Mouse (Mus musculus): ENCODE results near the gene Pms2. TPM values are rescaled to one million over a fixed set of nuclear protein-coding genes. Genes with fewer than 3 reads are reported as not detected.

The Pms2 gene
- total RNA-seq (2017): 11.8 to 24.5 TPM (median 17.7 TPM) in 3 replicates

DNA sequence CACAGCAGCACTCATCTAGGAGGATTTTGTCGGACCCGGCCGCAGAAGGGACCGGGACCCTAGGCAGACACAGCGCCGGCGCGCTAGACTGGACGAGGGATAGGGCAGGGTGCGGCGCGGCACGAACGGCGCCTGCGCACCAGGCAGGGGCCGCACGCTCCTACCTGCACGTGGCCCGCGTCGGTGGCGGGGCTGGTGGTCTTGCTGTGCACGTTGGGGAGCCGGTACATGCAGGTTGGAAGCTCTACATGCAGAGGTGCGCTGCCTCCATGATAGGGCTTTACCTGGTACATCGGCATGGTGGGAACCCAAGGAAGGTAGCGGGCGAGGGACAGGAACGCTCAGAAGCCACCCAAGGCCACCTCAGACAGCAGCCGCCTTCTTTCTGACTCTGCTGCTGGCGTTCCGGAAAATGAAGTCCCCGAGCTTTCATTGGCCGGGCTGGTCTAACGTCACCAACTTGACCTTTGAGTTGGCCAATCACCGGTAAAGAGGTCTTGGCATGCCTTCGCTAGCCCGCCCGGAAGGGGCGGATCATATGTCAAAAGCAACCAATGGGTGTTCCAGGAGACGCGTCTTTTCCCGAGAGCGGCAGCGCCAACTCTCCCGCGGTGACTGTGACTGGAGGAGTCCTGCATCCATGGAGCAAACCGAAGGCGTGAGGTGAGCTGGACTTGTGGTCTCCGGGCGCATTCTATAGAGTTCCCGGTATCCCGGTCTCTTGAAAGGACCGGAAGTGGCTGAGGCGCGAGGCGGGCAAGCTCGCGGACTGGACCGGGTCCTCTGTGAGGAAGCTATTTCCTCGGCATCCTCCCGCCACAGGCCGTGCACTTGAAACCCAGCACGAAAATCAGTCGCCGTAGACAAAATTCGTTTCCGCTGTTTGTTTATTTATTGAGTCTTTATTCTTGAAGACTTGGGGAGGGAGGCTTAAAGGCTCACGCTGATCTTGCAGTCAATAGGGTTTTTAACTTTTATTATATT lies at the start of gene Pms2, which contains the start of gene Aimp2:
Gene Pms2 (plus strand): TSS at position 548 of the 984 bp plus-strand sequence.
Gene Aimp2 (minus strand): TSS at position 431 of the 984 bp plus-strand sequence.
- peak; percentile 100 for ATAC-seq (replicated peaks; ENCODE audit: insufficient number of reproducible peaks, low FRiP score, low TSS enrichment, poor library complexity, severe bottlenecking)

DNA sequence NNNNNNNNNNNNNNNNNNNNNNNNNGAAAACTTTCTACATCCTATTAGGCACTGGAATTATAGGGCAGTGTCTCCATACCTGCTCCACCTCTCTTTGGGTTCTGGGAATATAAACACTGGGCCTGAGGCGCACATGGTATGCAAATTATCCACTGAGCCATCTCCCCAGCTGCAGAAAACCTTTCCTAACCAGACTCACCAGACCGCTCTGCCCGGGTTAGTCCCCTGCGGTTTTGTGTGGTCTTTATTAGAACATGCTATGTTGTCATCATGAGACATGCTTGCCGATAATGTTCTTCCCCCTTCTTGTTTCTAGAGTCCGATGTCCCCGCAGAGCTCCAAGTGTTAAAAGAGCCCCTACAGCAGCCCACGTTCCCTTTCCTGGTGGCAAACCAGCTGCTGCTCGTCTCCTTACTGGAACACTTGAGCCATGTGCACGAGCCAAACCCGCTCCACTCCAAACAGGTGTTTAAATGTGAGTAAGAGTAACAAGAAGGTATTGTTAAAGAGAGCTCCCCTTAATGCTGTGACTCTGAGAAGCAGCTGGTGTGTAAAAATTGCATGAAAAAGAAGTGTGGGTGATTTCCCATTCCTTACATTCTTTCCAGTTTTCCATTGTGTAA lies 38.1 kb upstream of the Pms2 start:
- no peak for ATAC-seq (replicated peaks; ENCODE audit: insufficient number of reproducible peaks, low FRiP score, low TSS enrichment, poor library complexity, severe bottlenecking)

DNA sequence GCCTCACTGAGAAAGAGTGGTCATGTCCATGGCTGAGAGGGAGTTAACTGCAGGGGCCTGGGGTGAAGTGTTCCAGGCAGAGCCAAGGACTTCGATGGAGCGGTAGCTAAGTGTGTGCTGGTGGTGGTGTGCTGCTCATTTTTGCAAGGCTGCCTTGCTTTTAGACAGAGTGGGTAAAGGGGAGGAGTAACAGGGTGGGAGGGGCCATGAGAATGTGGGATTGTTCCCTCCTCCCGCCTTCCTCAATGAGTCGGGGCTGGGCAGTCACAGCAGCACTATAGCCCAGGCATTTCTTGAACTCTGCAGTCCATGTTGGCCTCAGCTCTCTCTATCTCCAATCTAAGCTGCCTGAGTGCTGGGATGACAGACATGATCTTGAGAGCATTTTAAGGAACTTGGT lies 35.2 kb upstream of the Pms2 start:
- ATAC-seq (replicated peaks; ENCODE audit: insufficient number of reproducible peaks, low FRiP score, low TSS enrichment, poor library complexity, severe bottlenecking): no peak

DNA sequence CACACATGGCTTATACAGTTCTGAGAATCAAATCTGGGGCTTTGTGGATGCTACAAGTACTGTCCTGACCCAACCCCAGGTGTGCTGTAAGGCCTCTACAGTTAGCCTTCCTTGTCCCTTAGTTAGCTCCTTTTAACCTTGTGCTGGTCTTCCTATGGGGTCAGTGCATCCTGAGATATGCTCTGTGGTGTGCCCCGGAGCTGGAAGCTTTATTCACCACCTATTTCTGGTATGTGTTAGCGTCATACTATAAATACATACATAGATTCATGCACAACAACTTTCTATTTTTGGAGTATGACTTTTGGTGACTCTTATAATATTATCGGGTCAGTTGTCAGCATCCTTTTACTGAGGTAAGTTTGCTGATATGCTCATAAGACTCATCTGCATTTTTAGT lies 24.5 kb upstream of the Pms2 start:
- ATAC-seq (replicated peaks; ENCODE audit: insufficient number of reproducible peaks, low FRiP score, low TSS enrichment, poor library complexity, severe bottlenecking): no peak

DNA sequence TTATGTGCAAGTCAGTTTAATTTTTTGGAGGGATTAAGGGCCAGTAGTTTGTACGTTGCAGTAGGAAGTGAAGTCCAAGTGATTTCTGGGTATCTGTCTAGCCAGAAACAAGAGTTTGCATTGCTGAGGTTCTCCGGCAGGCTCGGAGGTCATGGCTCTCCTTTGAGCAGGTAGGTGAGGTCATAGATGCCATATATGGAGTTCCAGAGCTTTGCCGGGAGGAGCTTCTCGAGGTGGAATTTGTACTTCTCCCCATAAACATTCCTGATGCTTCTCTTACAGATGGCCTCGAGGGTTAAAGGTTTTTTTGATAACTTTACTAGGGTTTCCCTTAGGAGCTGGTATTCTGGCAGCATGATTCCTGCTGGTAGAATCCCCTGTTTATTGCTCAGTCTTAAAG lies 19.0 kb upstream of the Pms2 start:
- ATAC-seq (replicated peaks; ENCODE audit: insufficient number of reproducible peaks, low FRiP score, low TSS enrichment, poor library complexity, severe bottlenecking): no peak

DNA sequence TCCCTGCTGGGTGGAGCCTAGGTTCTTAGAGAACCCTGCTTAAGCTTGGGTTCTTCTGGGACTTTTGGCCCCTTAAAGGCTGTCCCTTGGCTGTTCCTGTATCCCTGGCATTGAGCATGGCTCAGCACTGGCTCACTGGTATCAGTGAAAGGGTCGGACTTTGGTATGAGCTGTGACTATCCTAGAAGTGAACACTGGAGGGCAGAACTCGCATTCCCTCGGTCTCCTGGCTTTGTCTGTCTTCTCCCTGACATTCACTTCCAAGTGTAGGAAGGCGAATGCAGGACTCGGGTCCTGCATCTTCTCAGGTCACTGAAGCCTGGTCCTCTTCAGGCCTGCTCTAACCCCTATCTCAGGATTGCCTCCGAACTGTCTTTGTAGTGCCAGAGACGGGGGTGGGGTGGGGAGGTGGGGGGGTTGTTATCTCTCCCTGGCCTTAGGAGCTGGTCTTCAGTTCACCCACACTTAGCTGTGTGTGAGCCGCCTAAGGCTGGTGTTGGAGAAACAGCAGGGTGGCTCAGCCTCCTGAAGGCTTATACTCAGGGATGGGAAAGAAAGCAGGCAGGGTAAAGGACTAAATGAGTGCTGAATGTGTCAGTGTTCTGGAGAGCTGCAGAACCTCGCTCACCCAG lies 17.4 kb upstream of the Pms2 start:
- no peak for ATAC-seq (replicated peaks; ENCODE audit: insufficient number of reproducible peaks, low FRiP score, low TSS enrichment, poor library complexity, severe bottlenecking)

DNA sequence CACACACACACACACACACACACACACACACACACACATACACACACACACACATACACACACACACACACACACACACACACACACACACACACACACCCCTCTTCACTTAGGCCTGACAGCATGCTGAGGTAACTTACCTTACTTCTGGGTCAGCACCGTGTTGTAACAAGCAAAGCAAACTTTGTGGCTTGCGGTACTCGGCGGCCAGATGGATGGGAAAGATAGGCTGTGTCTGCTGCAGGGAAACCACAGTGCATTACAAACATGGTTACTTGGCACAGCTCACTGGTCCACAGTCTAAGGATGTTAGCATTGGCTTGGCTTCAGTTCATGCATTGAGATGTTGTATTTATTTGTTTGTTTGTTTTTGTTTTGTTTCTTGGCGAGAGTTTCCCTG lies 16.4 kb upstream of the Pms2 start:
- 0 out of 2 replicates have a peak, but pooled peaks have one; percentile 47 for ATAC-seq (replicated peaks; ENCODE audit: insufficient number of reproducible peaks, low FRiP score, low TSS enrichment, poor library complexity, severe bottlenecking)

DNA sequence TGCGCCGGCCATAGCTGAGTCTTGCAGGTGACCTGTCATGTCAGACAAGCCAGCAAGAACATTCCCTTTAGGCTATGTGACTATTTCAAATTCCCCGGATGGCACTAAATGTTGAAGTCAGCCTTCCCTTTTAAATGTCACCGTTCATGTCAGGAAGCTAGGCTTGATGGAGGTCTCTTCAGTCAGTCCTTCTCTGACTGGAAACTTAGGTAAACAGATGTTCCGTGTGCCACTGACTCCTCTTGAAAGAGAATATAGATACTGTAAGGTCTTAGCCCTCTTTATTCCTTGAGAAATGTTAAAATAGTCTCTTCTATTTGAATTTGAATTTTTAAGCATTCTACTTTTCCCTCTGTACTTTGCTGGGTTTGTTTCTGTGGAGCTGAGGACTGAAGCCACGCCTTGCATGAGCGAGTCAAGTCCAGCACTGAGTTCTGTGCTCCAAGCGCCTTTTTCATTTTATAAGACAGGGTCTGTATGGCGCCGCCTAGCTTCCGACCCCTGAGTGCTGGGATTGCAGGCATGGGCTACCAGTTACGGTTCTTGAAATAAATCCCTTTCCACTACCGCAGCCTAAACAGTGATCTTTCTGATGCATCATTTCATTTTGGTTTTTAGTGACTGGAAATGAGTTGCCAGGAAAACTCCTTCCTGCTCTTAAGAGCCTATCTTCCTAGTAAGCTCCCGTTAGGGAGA lies 12.0 kb upstream of the Pms2 start, which contains the start of gene Ankrd61:
Gene Ankrd61 (minus strand): TSS at position 51 of the 696 bp plus-strand sequence.
- no peak for ATAC-seq (replicated peaks; ENCODE audit: insufficient number of reproducible peaks, low FRiP score, low TSS enrichment, poor library complexity, severe bottlenecking)

DNA sequence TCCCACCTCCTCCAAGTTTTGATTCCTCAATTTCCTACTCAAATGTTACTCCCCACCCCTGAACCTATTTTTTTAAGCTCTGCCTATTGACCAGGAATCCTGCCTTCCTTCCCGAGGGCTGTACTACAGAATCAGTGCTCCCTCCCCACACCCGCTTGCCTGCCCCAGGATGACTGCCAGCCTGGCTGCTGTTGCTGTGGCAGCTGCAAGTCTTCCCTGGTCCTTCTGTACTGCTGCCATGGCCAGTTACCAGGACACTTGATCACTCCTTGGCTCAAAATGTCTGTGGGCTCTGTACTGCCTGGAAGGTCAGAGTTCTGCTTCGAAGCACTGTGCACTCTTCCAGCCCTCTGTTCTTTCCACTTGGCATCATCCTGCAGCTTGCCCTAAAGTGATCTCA lies 7.7 kb upstream of the Pms2 start:
- no peak for ATAC-seq (replicated peaks; ENCODE audit: insufficient number of reproducible peaks, low FRiP score, low TSS enrichment, poor library complexity, severe bottlenecking)

DNA sequence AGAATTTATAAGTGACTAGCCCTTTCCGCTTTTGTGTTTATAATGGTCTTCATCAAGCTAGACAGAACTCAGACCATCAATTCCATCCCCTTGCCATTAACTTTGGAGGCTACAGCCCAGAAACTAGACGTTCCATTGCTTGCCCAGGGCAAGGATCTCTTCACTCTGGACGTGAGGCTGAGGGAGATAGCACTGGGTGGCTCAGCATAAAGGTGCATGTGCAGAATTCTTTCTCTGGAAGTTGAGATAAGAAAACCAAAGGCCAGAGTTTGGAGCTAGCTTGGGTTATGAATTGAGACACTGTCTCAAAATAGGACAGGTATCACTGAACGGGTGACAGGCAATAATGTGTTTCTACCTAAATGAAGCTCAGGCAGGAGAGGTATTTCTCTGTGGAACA lies 6.0 kb upstream of the Pms2 start:
- no peak for ATAC-seq (replicated peaks; ENCODE audit: insufficient number of reproducible peaks, low FRiP score, low TSS enrichment, poor library complexity, severe bottlenecking)

DNA sequence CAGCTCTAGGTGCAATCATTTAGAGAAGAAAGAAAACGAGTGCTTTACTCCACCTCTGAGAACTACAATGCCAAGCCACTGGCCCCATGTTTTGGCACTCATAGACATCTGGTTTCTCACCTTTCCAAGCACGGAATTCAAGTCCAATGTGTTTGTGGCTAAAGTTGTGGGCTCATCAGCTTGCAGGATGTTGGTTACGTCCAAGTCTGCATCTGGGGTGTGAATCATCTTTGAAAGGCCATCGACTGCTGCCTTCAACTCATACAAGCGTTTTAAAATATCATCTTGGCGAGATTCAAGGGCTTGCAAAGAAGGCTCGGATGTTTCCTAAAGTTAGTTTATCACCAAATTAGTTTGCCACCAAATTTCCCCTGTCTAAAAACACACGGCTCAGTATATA lies 3.3 kb upstream of the Pms2 start:
- no peak for ATAC-seq (replicated peaks; ENCODE audit: insufficient number of reproducible peaks, low FRiP score, low TSS enrichment, poor library complexity, severe bottlenecking)

DNA sequence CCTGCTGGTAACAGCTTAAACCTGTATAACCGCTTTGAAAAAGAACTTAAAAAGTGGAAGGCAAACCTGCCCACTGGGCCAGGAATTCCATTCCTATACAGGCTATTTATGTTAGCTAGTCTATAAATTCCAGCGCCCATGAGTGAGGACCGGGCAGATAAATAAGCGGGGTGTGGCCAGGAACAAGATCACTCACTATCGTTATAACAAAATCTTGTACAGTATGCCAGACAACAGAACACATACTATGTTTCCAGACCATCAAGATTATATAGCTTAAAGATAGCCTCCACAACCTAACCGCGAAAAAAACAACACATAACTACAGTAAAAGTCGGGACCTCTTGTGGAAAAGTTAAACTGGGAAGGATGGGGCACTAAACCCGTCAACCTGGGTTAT lies 838 bp upstream of the Pms2 start:
- ATAC-seq (replicated peaks; ENCODE audit: insufficient number of reproducible peaks, low FRiP score, low TSS enrichment, poor library complexity, severe bottlenecking): no peak

DNA sequence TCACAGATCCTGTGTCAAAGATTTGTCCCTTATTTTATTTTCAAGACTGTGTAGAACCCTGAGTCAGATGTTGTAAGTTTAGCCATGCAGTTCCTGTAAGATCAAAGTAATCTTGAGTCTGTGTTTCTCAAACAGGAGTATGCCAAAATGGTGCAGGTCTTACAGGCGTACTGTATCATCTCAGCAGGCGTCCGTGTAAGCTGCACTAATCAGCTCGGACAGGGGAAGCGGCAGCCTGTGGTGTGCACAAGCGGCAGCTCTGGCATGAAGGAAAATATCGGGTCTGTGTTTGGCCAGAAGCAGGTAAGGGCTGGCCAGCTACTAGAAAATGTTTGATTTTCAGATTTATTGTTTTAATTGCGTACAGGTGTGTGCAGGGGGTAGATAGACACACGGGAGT lies 6.5 kb downstream of the Pms2 start:
- no peak for ATAC-seq (replicated peaks; ENCODE audit: insufficient number of reproducible peaks, low FRiP score, low TSS enrichment, poor library complexity, severe bottlenecking)

DNA sequence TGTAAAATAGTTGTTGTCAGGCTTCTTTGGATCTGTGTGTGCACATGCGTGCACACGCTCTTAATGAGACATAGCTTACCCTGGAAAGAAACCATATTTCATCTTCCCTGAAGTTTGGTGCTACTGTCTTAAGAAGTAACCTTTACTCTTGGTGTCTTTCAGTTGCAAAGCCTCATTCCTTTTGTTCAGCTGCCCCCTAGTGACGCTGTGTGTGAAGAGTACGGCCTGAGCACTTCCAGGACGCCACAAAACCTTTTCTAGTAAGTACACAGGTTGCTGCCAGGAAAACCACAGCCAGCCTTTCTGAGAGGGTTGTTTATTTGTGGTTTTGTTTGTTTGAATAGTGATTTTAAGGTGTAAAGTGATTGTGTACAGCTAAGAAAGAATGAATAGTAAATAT lies 7.7 kb downstream of the Pms2 start:
- no peak for ATAC-seq (replicated peaks; ENCODE audit: insufficient number of reproducible peaks, low FRiP score, low TSS enrichment, poor library complexity, severe bottlenecking)

DNA sequence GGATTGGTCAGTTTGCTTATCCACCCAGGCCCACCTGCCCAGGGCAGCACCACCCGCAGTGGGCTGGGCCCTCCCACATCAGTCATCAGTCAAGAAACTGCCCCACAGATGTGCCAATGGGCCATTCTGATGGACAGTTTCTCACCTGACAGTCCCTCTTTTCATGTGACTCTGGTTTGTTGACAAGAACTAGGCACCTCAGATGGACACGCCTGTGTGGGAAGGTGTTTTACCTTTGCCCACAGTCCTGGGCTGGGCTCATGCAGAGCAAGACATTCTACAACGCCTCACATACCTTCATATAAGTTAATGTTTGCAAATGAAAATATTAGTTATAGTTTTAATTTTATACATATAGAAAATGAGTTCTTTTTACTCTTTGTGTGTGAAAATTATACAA lies 8.4 kb downstream of the Pms2 start:
- no peak for ATAC-seq (replicated peaks; ENCODE audit: insufficient number of reproducible peaks, low FRiP score, low TSS enrichment, poor library complexity, severe bottlenecking)

DNA sequence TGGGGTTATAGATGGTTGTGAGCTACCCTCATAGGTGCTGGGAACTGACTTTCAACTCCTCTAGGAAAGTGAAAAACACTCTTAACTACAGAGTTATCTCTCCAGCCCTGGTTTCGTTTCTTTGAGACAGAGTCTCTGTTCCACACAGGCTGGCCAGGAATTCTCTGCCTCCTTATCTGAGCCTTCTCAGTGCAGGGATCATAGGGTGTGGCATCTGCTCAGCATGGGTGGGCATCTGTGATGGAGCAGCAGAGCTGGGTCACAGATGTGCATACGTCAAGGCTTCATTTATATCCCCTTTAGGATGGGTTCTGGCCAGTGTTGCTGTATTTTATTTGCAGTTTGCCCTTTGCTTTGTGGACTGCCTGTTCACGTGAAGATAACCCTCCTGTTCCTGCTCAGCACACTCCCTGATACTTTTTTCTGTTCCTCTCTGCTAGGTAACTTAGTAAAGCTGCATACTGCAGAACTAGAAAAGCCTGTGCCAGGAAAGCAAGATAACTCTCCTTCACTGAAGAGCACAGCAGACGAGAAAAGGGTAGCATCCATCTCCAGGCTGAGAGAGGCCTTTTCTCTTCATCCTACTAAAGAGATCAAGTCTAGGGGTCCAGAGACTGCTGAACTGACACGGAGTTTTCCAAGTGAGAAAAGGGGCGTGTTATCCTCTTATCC lies 15.2 kb downstream of the Pms2 start:
- ATAC-seq (replicated peaks; ENCODE audit: insufficient number of reproducible peaks, low FRiP score, low TSS enrichment, poor library complexity, severe bottlenecking): no peak

DNA sequence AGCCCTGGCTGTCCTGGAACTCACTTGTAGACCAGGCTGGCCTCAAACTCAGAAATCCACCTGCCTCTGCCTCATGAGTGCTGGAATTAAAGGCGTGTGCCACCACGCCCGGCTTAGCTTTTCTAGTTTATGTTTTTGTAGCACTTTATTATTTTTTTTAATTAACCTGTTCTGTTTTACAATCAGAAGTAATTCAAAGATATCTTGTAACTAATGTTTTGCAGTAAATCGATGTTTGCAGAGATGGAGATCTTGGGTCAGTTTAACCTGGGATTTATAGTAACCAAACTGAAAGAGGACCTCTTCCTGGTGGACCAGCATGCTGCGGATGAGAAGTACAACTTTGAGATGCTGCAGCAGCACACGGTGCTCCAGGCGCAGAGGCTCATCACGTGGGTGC lies 18.1 kb downstream of the Pms2 start, which contains the start of gene Gm42421:
Gene Gm42421 (plus strand): TSS at position 301 of the 400 bp plus-strand sequence.
- no peak for ATAC-seq (replicated peaks; ENCODE audit: insufficient number of reproducible peaks, low FRiP score, low TSS enrichment, poor library complexity, severe bottlenecking)

DNA sequence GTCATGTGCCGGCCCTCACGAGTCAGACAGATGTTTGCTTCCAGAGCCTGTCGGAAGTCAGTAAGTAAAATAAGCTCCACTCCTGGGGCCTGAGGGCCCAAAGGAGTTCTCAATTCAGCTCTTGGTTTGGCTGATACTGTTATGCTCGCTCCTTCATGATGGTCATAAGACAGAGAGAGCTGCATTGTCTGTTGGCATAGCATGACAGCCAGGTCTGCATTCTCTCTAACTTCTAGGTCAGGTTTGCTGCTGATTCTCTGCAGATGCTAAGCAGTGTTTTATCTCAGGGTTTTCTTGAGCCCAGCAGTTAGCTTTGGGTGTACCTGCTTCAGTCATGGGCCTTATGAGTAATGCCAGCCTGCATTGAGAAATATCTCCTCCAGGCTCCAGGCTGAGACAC lies 19.5 kb downstream of the Pms2 start:
- ATAC-seq (replicated peaks; ENCODE audit: insufficient number of reproducible peaks, low FRiP score, low TSS enrichment, poor library complexity, severe bottlenecking): no peak

Data from monocyte, adult 5-6 weeks (primary cell).